Mouse (Mus musculus) CH12.LX (cell line): ENCODE results near the gene Lmo7. TPM values are rescaled to one million over a fixed set of nuclear protein-coding genes. Genes with fewer than 3 reads are reported as not detected.

Experiments used
- DNase-seq: peaks from one replicate; pipeline ENCODE4 v3.0.0-alpha.2; 2013; ENCODE audit errors: extremely low read depth
- H3K27ac ChIP-seq: 2 replicates; pipeline ENCODE4 v1.5.1; 2012; ENCODE audit warnings: low read depth, mild to moderate bottlenecking, control low read depth, moderate library complexity; ENCODE audit not compliant: insufficient read depth
- H3K27me3 ChIP-seq: replicated peaks from 2 replicates; pipeline ENCODE3; 2012; ENCODE audit warnings: inconsistent platforms
- H3K36me3 ChIP-seq, 2 experiments: replicated peaks in 1 of 2; 2 replicates each; pipeline versions ENCODE3 to v1.6.1; 2012; ENCODE audit warnings: inconsistent platforms in 1 of 2, low read length in 1 of 2, mild to moderate bottlenecking in 1 of 2, mixed read lengths in 1 of 2, moderate library complexity in 1 of 2; ENCODE audit not compliant: control insufficient read depth in 1 of 2, insufficient read depth in 1 of 2
- H3K4me1 ChIP-seq, 2 experiments: 2 replicates each; pipeline ENCODE4 v1.6.1; 2012; ENCODE audit warnings: inconsistent platforms in 1 of 2, moderate library complexity in 1 of 2; ENCODE audit not compliant: insufficient read depth in 2 of 2, control insufficient read depth in 1 of 2
- H3K4me2 ChIP-seq: 2 replicates; pipeline ENCODE4 v1.6.1; 2012; ENCODE audit warnings: low read depth, mild to moderate bottlenecking, control low read depth; ENCODE audit not compliant: poor library complexity, insufficient read depth, severe bottlenecking
- H3K4me3 ChIP-seq, 3 experiments: fragments of 150-350 bp in 1 of 3; sonication (generic) in 1 of 3; replicated peaks in 1 of 3; 2 replicates each; pipeline versions ENCODE3 to v1.5.1; 2011 to 2012; ENCODE audit warnings: low read depth in 2 of 3, low read length in 2 of 3, mild to moderate bottlenecking in 2 of 3, moderate library complexity in 2 of 3, control low read depth in 1 of 3, improper control_type of control experiment in 1 of 3, inconsistent platforms in 1 of 3, mixed read lengths in 1 of 3; ENCODE audit not compliant: poor library complexity in 1 of 3
- H3K79me2 ChIP-seq: replicated peaks from 2 replicates; pipeline ENCODE4 v1.6.1; 2012; ENCODE audit warnings: mild to moderate bottlenecking, moderate library complexity; ENCODE audit not compliant: control insufficient read depth, poor library complexity, insufficient read depth, severe bottlenecking; ENCODE audit errors: extremely low read depth
- H3K9ac ChIP-seq: 2 replicates; pipeline ENCODE4 v1.6.1; 2012; ENCODE audit warnings: low read depth, mild to moderate bottlenecking, control low read depth, moderate library complexity; ENCODE audit not compliant: insufficient read depth
- H3K9me3 ChIP-seq: replicated peaks from 2 replicates; pipeline ENCODE3; 2012; ENCODE audit warnings: low read length, inconsistent platforms, mixed read lengths
- CTCF ChIP-seq, 2 experiments: IDR thresholded peaks in 1 of 2; conservative IDR thresholded peaks in 1 of 2; 2 replicates each; pipeline ENCODE4 v1.5.1; 2011 to 2012; ENCODE audit warnings: low read depth in 2 of 2, low read length in 2 of 2, improper control_type of control experiment in 1 of 2, inconsistent platforms in 1 of 2, mild to moderate bottlenecking in 1 of 2, moderate library complexity in 1 of 2
- E2F4 ChIP-seq: IDR thresholded peaks from 2 replicates; pipeline ENCODE4 v1.6.1; 2011; ENCODE audit warnings: low read depth, low read length, improper control_type of control experiment; ENCODE audit not compliant: insufficient replicate concordance
- ELF1 ChIP-seq: IDR thresholded peaks from 2 replicates; pipeline ENCODE4 v1.6.1; 2014; ENCODE audit warnings: low read depth, mild to moderate bottlenecking, inconsistent platforms, low read length, improper control_type of control experiment
- ETS1 ChIP-seq: conservative IDR thresholded peaks from 2 replicates; pipeline ENCODE4 v1.6.1; 2012; ENCODE audit warnings: low read depth, mild to moderate bottlenecking, inconsistent platforms, low read length, improper control_type of control experiment, moderate library complexity
- GABPA ChIP-seq: IDR thresholded peaks from 2 replicates; pipeline ENCODE4 v1.6.1; 2012; ENCODE audit warnings: low read depth, low read length, improper control_type of control experiment, inconsistent platforms; ENCODE audit not compliant: insufficient replicate concordance
- JUND ChIP-seq: conservative IDR thresholded peaks from 2 replicates; pipeline ENCODE4 v1.6.1; 2011; ENCODE audit warnings: low read depth, low read length, improper control_type of control experiment
- KAT2A ChIP-seq: IDR thresholded peaks from 2 replicates; pipeline ENCODE4 v1.6.1; 2012; ENCODE audit warnings: low read length, improper control_type of control experiment, inconsistent platforms; ENCODE audit not compliant: insufficient replicate concordance
- NELFE ChIP-seq: IDR thresholded peaks from 2 replicates; pipeline ENCODE4 v1.6.1; 2011; ENCODE audit warnings: low read depth, low read length, improper control_type of control experiment
- POLR2A ChIP-seq: IDR thresholded peaks from 2 replicates; pipeline ENCODE4 v1.6.1; 2011; ENCODE audit warnings: low read depth, mild to moderate bottlenecking, improper control_type of control experiment, low read length
- POLR2AphosphoS2 ChIP-seq: IDR thresholded peaks from 2 replicates; pipeline ENCODE4 v1.6.1; 2011; ENCODE audit warnings: low read depth, low read length, improper control_type of control experiment
- RAD21 ChIP-seq: IDR thresholded peaks from 2 replicates; pipeline ENCODE4 v1.6.1; 2011; ENCODE audit warnings: low read depth, mild to moderate bottlenecking, low read length, improper control_type of control experiment, moderate library complexity
- SIN3A ChIP-seq: IDR thresholded peaks from 2 replicates; pipeline ENCODE4 v1.6.1; 2012; ENCODE audit warnings: low read length, improper control_type of control experiment, inconsistent platforms
- TCF12 ChIP-seq: IDR thresholded peaks from 2 replicates; pipeline ENCODE4 v1.6.1; 2014; ENCODE audit warnings: low read depth, mild to moderate bottlenecking, inconsistent platforms, low read length, improper control_type of control experiment
- USF1 ChIP-seq: IDR thresholded peaks from 2 replicates; pipeline ENCODE4 v1.6.1; 2014; ENCODE audit warnings: low read depth, mild to moderate bottlenecking, inconsistent platforms, low read length, improper control_type of control experiment
- ZKSCAN1 ChIP-seq: IDR thresholded peaks from 2 replicates; pipeline ENCODE4 v1.6.1; 2012; ENCODE audit warnings: low read depth, inconsistent platforms, low read length, improper control_type of control experiment, borderline replicate concordance
- ZNF384 ChIP-seq: IDR thresholded peaks from 2 replicates; pipeline ENCODE4 v1.6.1; 2012; ENCODE audit warnings: low read depth, low read length, improper control_type of control experiment, inconsistent platforms
- dilution Hi-C: fragments of 300-500 bp; cut with MboI; formaldehyde crosslinking; loops from 2 replicates; pipeline ENCODE4 v1.14.3; 2020; ENCODE audit warnings: low sequenced_read_pairs; ENCODE audit not compliant: extremely low pct_unique_long_range_greater_than_20kb, extremely low pct_ligation_motif_present
- in situ Hi-C: fragments of 300-500 bp; cut with MboI; formaldehyde crosslinking; loops from 3 replicates; pipeline ENCODE4 v1.14.3; 2019; ENCODE audit warnings: low sequenced_read_pairs, low pct_ligation_motif_present, low pct_unique_long_range_greater_than_20kb, mixed read lengths
- polyA plus RNA-seq: library from polyadenylated mRNA; unstranded; fragments of >175 nt; gene quantifications from 2 replicates; pipeline ENCODE4 v1.2.1, GENCODE M21; 2012; ENCODE audit warnings: low read depth; ENCODE audit not compliant: insufficient read length
- total RNA-seq, 2 experiments: library from RNA; depleted of rRNA; stranded (reverse); fragments of 300-350 nt in 1 of 2; fragments of >200 nt in 1 of 2; gene quantifications; 2 replicates each; pipeline ENCODE4 v1.2.3; 2012 to 2014

Gene Lmo7
- total and polyA plus RNA-seq, 3 experiments, result 5.0 to 11.9 (median 8.3) TPM

GRCm38 (mm10) chr14:101918471-101918870, 188.7 kb downstream of the Lmo7 start:
- TF ChIP-seq KAT2A (no peak), ELF1 (no peak), POLR2AphosphoS2 (no peak), ZKSCAN1 (no peak), POLR2A (no peak)
- in situ Hi-C loops, result no loop called here
- Histone ChIP-seq H3K27ac (no peak overlapping the region), H3K4me3 (no peak overlapping the region), H3K79me2 (no peaks in the 10 kb centered on the region), H3K9me3 (no peaks in the 10 kb centered on the region), H3K36me3 (peaks cover 0 to 17% of the 10 kb centered on the region in 2 experiments), H3K4me1 (no peaks in the 10 kb centered on the region), H3K4me2 (no peak overlapping the region), H3K27me3 (no peaks in the 10 kb centered on the region), H3K9ac (no peak overlapping the region)
- dilution Hi-C loops, result no loop called here
- no peak for DNase-seq

- Histone ChIP-seq H3K27ac (no peak overlapping the region), H3K27me3 (no peaks in the 10 kb centered on the region), H3K36me3 (peaks cover 0 to 4% of the 10 kb centered on the region in 2 experiments), H3K4me2 (no peak overlapping the region), H3K4me3 (no peak overlapping the region), H3K4me1 (no peaks in the 10 kb centered on the region), H3K9ac (no peak overlapping the region), H3K79me2 (no peaks in the 10 kb centered on the region), H3K9me3 (no peaks in the 10 kb centered on the region)
- no peak for DNase-seq
- in situ Hi-C loops (no loop called here), dilution Hi-C loops (no loop called here)
- no peak for TF ChIP-seq NELFE
Measured at GRCm38 (mm10) chr14:101927646-101928244, 198.0 kb downstream of the Lmo7 start.

- dilution Hi-C loops, result no loop called here
- Histone ChIP-seq H3K9ac (no peak overlapping the region), H3K36me3 (peaks cover 0 to 4% of the 10 kb centered on the region in 2 experiments), H3K27me3 (no peaks in the 10 kb centered on the region), H3K27ac (no peak overlapping the region), H3K4me1 (no peaks in the 10 kb centered on the region), H3K9me3 (no peaks in the 10 kb centered on the region), H3K79me2 (no peaks in the 10 kb centered on the region), H3K4me2 (no peak overlapping the region), H3K4me3 (no peak overlapping the region)
- in situ Hi-C loops, result no loop called here
- DNase-seq, result no peak
- TF ChIP-seq RAD21, result no peak
- no peak for TF ChIP-seq ELF1
- no peak for TF ChIP-seq GABPA
- no peak for TF ChIP-seq E2F4
- no peak for TF ChIP-seq CTCF (conservative IDR thresholded peaks at IDR 0.05 in 1 of 2, IDR thresholded peaks at IDR 0.05 in 1 of 2; ENCODE audit: low read depth in 2 of 2, low read length in 2 of 2)
- no peak for TF ChIP-seq USF1
- TF ChIP-seq TCF12, result no peak
- no peak for TF ChIP-seq ZNF384
- no peak for TF ChIP-seq JUND
- TF ChIP-seq SIN3A, result no peak
- no peak for TF ChIP-seq ETS1
Measured at GRCm38 (mm10) chr14:101930576-101931447, 201.1 kb downstream of the Lmo7 start.
